In genomic region chr5:44256512-44256911, GRCm38 (mm10) we compare ENCODE assay signal across 17 mouse cellular contexts.
"Had no signal": no experiment of that assay in that cellular context is flagged by ENCODE, and none has a peak within 500 bp of the region (broad histone marks: within the 10 kb centered on the region; RNA-seq: fewer than 3 reads in every experiment).

No protein-coding gene starts in this region.

- H3K9ac ChIP-seq: lung, embryonic 15.5 days; midbrain, embryonic 13.5 days; midbrain, embryonic 15.5 days; neural tube, embryonic 12.5 days; stomach, embryonic 15.5 days had no signal

- H3K4me2 ChIP-seq: lung, embryonic 15.5 days; midbrain, embryonic 11.5 days; midbrain, embryonic 13.5 days; midbrain, embryonic 15.5 days; neural tube, embryonic 12.5 days; stomach, embryonic 15.5 days had no signal

- ATAC-seq: lung, postnatal 0 days; midbrain, embryonic 13.5 days; midbrain, embryonic 15.5 days had no signal

- DNase-seq: lung, adult 2 months; lung, postnatal 14 days; lung, postnatal 36 days; right cerebral cortex, postnatal 14 days; thymus, adult 2 months; thymus, postnatal 25 days; thymus, postnatal 4 days had no signal

- H3K36me3 ChIP-seq: lung, embryonic 15.5 days; midbrain, embryonic 13.5 days; midbrain, embryonic 15.5 days; neural tube, embryonic 12.5 days; stomach, embryonic 15.5 days had no signal

- H3K4me1 ChIP-seq: lung, embryonic 15.5 days; megakaryocyte, embryonic 14.5 days; midbrain, embryonic 13.5 days; midbrain, embryonic 15.5 days; neural tube, embryonic 12.5 days; stomach, embryonic 15.5 days had no signal

- H3K27me3 ChIP-seq: lung, embryonic 15.5 days; megakaryocyte, embryonic 14.5 days; midbrain, embryonic 13.5 days; midbrain, embryonic 15.5 days; neural tube, embryonic 12.5 days; stomach, embryonic 15.5 days had no signal

- H3K27ac ChIP-seq: lung, embryonic 15.5 days; macrophage; midbrain, embryonic 13.5 days; midbrain, embryonic 15.5 days; neural tube, embryonic 12.5 days; stomach, embryonic 15.5 days; stomach, postnatal 0 days had no signal

- H3K4me3 ChIP-seq: lung, embryonic 15.5 days; megakaryocyte, embryonic 14.5 days; midbrain, embryonic 13.5 days; midbrain, embryonic 15.5 days; neural tube, embryonic 12.5 days; stomach, embryonic 15.5 days had no signal

- H3K9me3 ChIP-seq: lung, embryonic 15.5 days; midbrain, embryonic 13.5 days; midbrain, embryonic 15.5 days; neural tube, embryonic 12.5 days; stomach, embryonic 15.5 days had no signal
